Mouse (Mus musculus) c-Kit-positive CD71-positive TER-119-positive erythroid progenitor cells, embryonic 14.5 days (primary cell): Measurements from ENCODE around the gene Vsig8.

ENCODE experiments used
- DNase-seq: peaks from one replicate; pipeline ENCODE4 v3.0.0-alpha.2; 2013; ENCODE audit warnings: low spot score

Gene Vsig8

GRCm38 (mm10) chr1:172593321-172593720 is 37.6 kb downstream of the Vsig8 start:
- DNase-seq = no peak

GRCm38 (mm10) chr1:172593956-172594355 is 38.2 kb downstream of the Vsig8 start:
- no peak for DNase-seq

GRCm38 (mm10) chr1:172594495-172594894 is 38.8 kb downstream of the Vsig8 start:
- DNase-seq = no peak

- DNase-seq = no peak
Measured at GRCm38 (mm10) chr1:172602326-172602725, 46.6 kb downstream of the Vsig8 start, which contains the start of gene Fcrl6. Gene Fcrl6, minus strand, starts transcription at chr1:172602551.

- DNase-seq = no peak
Measured at GRCm38 (mm10) chr1:172611304-172611703, 55.6 kb downstream of the Vsig8 start.

GRCm38 (mm10) chr1:172612745-172613144 is 57.0 kb downstream of the Vsig8 start:
- DNase-seq = no peak
